Mouse (Mus musculus): ENCODE results near the gene Abhd12b.

- TF ChIP-seq CTCF (IDR thresholded peaks at IDR 0.05; ENCODE audit: insufficient read depth, low read depth, low read length) (no peak), POLR2A (IDR thresholded peaks at IDR 0.05; ENCODE audit: insufficient read depth, low read depth, low read length) (no peak)
Observed at GRCm38 (mm10) chr12:70136185-70136756, 17.7 kb upstream of the Abhd12b start.
